Mouse (Mus musculus) splenic B cell, adult 2 months (primary cell): ENCODE measurements around the gene Myh2.

ENCODE experiments used
- DNase-seq: peaks from one replicate; pipeline ENCODE4 v3.0.0-alpha.2; 2011; ENCODE audit warnings: low read depth, low spot score
- H3K27me3 ChIP-seq: 2 replicates; pipeline ENCODE4 v1.6.1; 2012; ENCODE audit warnings: mild to moderate bottlenecking, low read length, moderate library complexity, mixed read lengths; ENCODE audit not compliant: control insufficient read depth, poor library complexity, insufficient read depth, severe bottlenecking
- H3K36me3 ChIP-seq: 2 replicates; pipeline ENCODE4 v1.6.1; 2012; ENCODE audit warnings: mild to moderate bottlenecking, low read length, moderate library complexity, mixed read lengths; ENCODE audit not compliant: control insufficient read depth, poor library complexity, insufficient read depth, severe bottlenecking

Myh2 gene

GRCm38 (mm10) chr11:67176376-67176775 is 5.5 kb downstream of the Myh2 start:
- no peaks in the 10 kb centered on the region for H3K36me3 ChIP-seq
- no peaks in the 10 kb centered on the region for H3K27me3 ChIP-seq
- no peak for DNase-seq

GRCm38 (mm10) chr11:67190316-67190715 is 19.5 kb downstream of the Myh2 start:
- H3K36me3 ChIP-seq: no peaks in the 10 kb centered on the region
- no peaks in the 10 kb centered on the region for H3K27me3 ChIP-seq
- DNase-seq: no peak

DNA sequence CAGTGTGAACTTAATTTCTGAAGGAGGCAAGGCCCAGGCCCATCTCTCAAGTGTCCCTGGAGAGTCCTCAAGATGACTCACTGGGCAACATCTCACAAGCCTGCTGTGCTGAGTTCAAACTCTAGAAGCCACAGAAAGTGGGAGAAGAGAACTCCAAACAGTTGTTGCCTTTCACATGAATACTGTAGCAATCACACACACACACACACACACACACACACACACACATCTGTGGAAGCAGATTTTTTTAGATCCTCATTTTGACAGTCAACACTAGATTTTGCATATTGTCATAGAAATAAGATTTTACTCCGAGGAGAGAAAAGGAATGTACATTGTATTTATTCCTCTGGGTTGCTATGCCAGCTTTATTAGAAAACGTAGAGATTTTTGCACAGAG is 20.0 kb downstream of the Myh2 start:
- H3K27me3 ChIP-seq: no peaks in the 10 kb centered on the region
- no peaks in the 10 kb centered on the region for H3K36me3 ChIP-seq
- no peak for DNase-seq

GRCm38 (mm10) chr11:67191496-67191895 is 20.7 kb downstream of the Myh2 start:
- DNase-seq: no peak
- H3K36me3 ChIP-seq: no peaks in the 10 kb centered on the region
- no peaks in the 10 kb centered on the region for H3K27me3 ChIP-seq

- no peak for DNase-seq
- H3K27me3 ChIP-seq: no peaks in the 10 kb centered on the region
- H3K36me3 ChIP-seq: no peaks in the 10 kb centered on the region
Measured at GRCm38 (mm10) chr11:67199321-67199720, 28.5 kb downstream of the Myh2 start.

GRCm38 (mm10) chr11:67199752-67200151 is 28.9 kb downstream of the Myh2 start, which contains the start of gene Myh1:
Myh1 (plus strand) TSS chr11:67200052.
- no peak for DNase-seq
- Histone ChIP-seq H3K36me3 (no peaks in the 10 kb centered on the region), H3K27me3 (no peaks in the 10 kb centered on the region)

DNA sequence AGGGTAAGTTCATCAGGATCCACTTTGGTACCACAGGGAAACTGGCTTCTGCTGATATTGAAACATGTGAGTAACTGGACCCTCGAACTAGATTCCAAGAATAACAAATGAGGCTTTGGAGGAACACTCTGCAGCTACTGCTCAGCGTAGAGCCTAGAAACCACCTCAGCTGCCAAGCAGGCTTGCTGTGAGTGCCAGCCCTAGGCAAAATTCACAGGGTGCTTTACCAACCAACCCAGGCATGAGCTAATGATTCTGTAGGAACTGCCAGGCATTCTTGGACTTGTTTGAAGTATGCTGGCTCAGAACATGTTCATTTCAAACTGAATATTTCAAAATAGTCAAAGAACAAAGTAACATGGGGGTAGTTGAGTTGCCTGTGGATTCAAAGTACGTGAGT is 33.9 kb downstream of the Myh2 start:
- no peak for DNase-seq
- no peaks in the 10 kb centered on the region for H3K36me3 ChIP-seq
- no peaks in the 10 kb centered on the region for H3K27me3 ChIP-seq

DNA sequence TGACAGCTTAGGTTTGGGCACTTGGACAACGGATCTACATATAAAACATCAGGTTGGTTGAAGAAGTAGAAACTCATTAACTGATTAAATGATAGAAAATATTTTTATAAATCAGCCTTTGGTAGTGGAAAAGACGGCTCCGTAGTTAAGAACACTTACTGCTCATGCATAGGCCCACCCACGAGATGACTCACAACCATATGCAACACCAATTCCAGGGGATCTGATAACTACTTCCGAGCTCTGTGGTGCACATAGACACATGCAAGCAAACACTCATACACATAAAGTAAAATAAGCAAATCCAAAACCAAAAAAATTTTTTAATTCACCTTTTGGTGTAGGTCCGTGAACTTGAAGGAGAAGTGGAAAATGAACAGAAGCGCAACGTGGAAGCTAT is 51.0 kb downstream of the Myh2 start:
- Histone ChIP-seq H3K27me3 (no peaks in the 10 kb centered on the region), H3K36me3 (no peaks in the 10 kb centered on the region)
- no peak for DNase-seq

DNA sequence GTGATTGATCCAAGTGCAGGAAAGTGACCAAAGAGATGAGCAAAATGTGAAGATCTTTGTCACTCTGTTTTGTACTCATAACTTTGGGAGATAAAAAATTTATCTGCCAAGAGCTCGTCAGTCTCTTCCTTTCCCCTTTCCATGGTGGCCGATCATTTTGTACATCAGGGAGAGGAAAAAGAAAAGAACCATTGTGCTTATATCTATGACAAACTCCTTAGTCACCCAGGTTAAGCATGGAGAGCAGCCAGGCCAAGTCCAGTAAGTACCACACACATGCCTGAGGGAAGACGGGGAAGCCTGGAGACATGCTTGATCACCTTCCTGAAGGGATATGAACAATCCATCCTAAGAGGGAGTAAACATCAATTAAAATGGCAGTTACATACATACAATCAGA is 53.6 kb downstream of the Myh2 start:
- no peak for DNase-seq
- Histone ChIP-seq H3K27me3 (no peaks in the 10 kb centered on the region), H3K36me3 (no peaks in the 10 kb centered on the region)

GRCm38 (mm10) chr11:67228731-67229130 is 57.9 kb downstream of the Myh2 start:
- Histone ChIP-seq H3K36me3 (no peaks in the 10 kb centered on the region), H3K27me3 (no peaks in the 10 kb centered on the region)
- DNase-seq: no peak

GRCm38 (mm10) chr11:67229166-67229565 is 58.3 kb downstream of the Myh2 start:
- Histone ChIP-seq H3K27me3 (no peaks in the 10 kb centered on the region), H3K36me3 (no peaks in the 10 kb centered on the region)
- no peak for DNase-seq

GRCm38 (mm10) chr11:67229946-67230345 is 59.1 kb downstream of the Myh2 start:
- no peaks in the 10 kb centered on the region for H3K27me3 ChIP-seq
- DNase-seq: no peak
- no peaks in the 10 kb centered on the region for H3K36me3 ChIP-seq

- H3K27me3 ChIP-seq: no peaks in the 10 kb centered on the region
- peak; percentile 37 for DNase-seq
- H3K36me3 ChIP-seq: no peaks in the 10 kb centered on the region
Measured at GRCm38 (mm10) chr11:67235639-67236358, 65.0 kb downstream of the Myh2 start.

DNA sequence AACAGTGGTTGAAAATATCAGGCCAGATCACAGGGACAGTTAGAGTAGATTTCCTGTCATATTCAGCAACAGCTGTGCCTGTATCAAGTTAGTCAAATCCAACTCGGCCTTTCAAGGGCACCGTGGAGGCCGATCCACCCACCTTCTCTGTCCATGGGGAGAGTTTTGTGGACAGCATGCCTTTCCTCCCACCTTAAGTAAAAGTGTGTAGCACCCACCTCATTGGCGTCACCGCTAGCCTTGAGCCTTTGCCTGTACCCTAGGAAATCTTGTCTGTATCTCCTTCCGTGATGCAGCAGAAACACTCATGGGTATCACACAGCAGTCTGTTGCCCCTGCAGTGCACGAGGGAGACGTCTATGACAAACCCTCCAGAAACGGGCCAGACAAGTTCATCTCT is 66.0 kb downstream of the Myh2 start:
- Histone ChIP-seq H3K27me3 (no peaks in the 10 kb centered on the region), H3K36me3 (no peaks in the 10 kb centered on the region)
- DNase-seq: no peak

DNA sequence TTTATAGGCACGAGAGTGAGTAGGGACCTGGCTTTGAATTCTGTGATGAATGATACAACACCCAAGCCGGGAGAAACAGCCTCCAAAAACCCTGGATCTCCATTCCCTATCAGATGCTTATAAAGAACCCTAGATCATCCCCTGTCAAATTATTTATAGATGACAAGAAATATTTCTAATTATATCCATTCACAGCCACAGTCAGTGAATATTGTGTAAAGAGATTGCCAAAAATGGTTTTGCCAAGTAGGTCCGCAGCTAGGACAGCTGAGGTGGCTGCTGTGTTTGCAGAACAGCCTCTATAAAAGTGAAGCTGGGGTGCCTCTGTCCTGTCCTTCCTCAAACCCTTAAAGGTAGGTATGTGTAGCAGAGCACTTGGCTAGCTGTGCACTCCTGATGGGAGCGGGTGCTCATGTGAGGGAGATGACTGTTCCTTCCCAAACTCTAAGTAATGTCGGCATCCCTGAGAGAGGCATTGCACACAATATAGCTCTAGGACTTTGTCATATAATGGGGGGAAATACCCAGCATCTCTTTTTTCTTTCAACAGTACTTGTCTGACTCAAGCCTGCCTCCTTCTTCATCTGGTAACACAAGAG is 66.8 kb downstream of the Myh2 start, which contains the start of gene Myh4:
TSS of gene Myh4 (plus strand) at position 549 of the 599 bp plus-strand sequence.
- no peaks in the 10 kb centered on the region for H3K27me3 ChIP-seq
- no peaks in the 10 kb centered on the region for H3K36me3 ChIP-seq
- no peak for DNase-seq
